Mouse (Mus musculus) kidney, postnatal 25 days (tissue): ENCODE results near the gene Men1.
A peak's percentile ranks its signal among the peaks of the same experiment; 100 is the strongest.
"Not testable (repeated sequence)": the region's sequence is repeated elsewhere in the genome, so short reads cannot be mapped to it uniquely, and the experiment has no call there.

Experiments
- DNase-seq, 2 experiments: peaks; one replicate each; pipeline ENCODE4 v3.0.0; 2021; ENCODE audit warnings: mixed read lengths in 2 of 2

Men1 gene

GRCm38 (mm10) chr19:6334673-6335457 lies at the start of gene Men1:
Gene Men1 (plus strand): TSS chr19:6334979.
- peak; percentile 95 to 98 for DNase-seq

GRCm38 (mm10) chr19:6285226-6285625 lies 49.6 kb upstream of the Men1 start:
- DNase-seq, result no peak

- peak; percentile 58 to 70 for DNase-seq
Measured at GRCm38 (mm10) chr19:6285632-6286433, 48.9 kb upstream of the Men1 start.

- peak in 1 of 2 experiments; percentile 46 for DNase-seq
Measured at GRCm38 (mm10) chr19:6286434-6287401, 48.1 kb upstream of the Men1 start.

- no peak for DNase-seq
Measured at GRCm38 (mm10) chr19:6288236-6288894, 46.4 kb upstream of the Men1 start.

GRCm38 (mm10) chr19:6289696-6290238 lies 45.0 kb upstream of the Men1 start:
- no peak for DNase-seq

- not testable (repeated sequence) for DNase-seq
Measured at GRCm38 (mm10) chr19:6290720-6291116, 44.1 kb upstream of the Men1 start.

GRCm38 (mm10) chr19:6291117-6291781 lies 43.5 kb upstream of the Men1 start:
- DNase-seq, result peak; percentile 68 to 93

GRCm38 (mm10) chr19:6292262-6292661 lies 42.5 kb upstream of the Men1 start:
- no peak for DNase-seq

GRCm38 (mm10) chr19:6294301-6294700 lies 40.5 kb upstream of the Men1 start:
- DNase-seq, result no peak

- no peak for DNase-seq
Measured at GRCm38 (mm10) chr19:6296551-6297210, 38.1 kb upstream of the Men1 start.

GRCm38 (mm10) chr19:6297641-6298040 lies 37.1 kb upstream of the Men1 start:
- DNase-seq, result peak; percentile 55 to 63

- no peak for DNase-seq
Measured at GRCm38 (mm10) chr19:6299003-6299402, 35.8 kb upstream of the Men1 start.

GRCm38 (mm10) chr19:6299450-6300267 lies 35.1 kb upstream of the Men1 start:
- DNase-seq, result peak in 1 of 2 experiments; percentile 64

- peak; percentile 42 to 77 for DNase-seq
Measured at GRCm38 (mm10) chr19:6300402-6300841, 34.4 kb upstream of the Men1 start.

GRCm38 (mm10) chr19:6302114-6302513 lies 32.7 kb upstream of the Men1 start:
- no peak for DNase-seq

- DNase-seq, result no peak
Measured at GRCm38 (mm10) chr19:6302522-6302921, 32.3 kb upstream of the Men1 start.

GRCm38 (mm10) chr19:6303831-6304230 lies 30.9 kb upstream of the Men1 start:
- DNase-seq, result no peak

GRCm38 (mm10) chr19:6304787-6305516 lies 29.8 kb upstream of the Men1 start:
- peak; percentile 90 to 92 for DNase-seq
